Mouse (Mus musculus) lung, postnatal 36 days (tissue): ENCODE measurements around the gene F8a.
"Not testable (repeated sequence)": the region's sequence is repeated elsewhere in the genome, so short reads cannot be mapped to it uniquely, and the experiment has no call there.

Source experiments
- DNase-seq: peaks from one replicate; pipeline ENCODE4 v3.0.0; 2022; ENCODE audit warnings: mixed read lengths

F8a gene

DNA sequence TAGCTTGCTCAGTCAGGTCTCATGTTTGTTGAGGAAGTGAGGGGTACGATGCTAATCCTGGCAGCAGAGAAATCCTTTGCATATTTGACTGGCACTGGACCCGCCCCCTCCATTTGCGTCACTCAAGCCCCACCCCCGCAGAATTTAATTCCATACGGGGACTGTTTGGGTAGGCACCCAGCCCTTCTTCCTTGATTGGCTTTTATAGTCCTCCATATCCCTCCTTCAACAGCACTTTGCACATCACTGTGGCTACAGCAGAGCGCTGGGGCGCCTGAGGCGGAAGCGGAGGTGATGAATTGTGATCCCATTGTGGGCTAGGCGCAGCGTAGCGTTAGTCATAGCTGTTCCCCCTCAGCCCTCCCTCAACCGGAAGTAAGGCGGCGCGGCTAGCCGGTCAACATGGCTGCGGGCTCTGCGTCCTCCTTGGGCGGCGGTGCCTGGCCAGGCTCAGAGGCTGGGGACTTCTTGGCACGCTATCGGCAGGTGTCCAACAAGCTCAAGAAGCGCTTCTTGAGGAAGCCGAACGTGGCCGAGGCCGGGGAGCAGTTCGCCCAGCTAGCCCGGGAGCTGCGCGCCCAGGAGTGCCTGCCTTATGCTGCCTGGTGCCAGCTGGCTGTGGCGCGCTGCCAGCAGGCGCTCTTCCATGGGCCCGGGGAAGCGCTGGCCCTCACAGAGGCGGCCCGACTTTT is at the start of gene F8a:
Gene F8a, plus strand, starts transcription at position 378 of the 692 bp plus-strand sequence.
- DNase-seq = peak; percentile 87

DNA sequence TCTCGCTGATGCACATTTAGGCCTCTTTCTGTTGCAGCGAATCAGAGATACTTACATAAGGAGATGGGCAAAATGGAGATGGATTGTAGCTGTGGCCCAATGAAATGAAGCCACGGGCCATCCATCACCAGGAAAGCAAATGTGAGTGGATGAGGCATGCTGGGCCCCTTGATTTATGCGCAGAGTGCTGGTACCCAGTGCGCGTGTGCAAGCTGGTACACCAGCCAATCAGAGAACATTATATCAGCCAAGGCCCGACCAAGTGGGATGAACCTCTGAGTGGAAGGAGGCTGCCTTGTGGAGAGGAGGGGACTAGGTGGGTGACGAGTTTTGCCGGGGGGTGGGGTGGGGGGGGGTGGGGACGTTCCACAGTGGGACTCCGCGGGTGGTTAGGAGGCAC is 36.2 kb upstream of the F8a start, which contains the start of gene Xlr3b:
Gene Xlr3b, plus strand, starts transcription at position 274 of the 400 bp plus-strand sequence.
- peak; percentile 4 for DNase-seq

DNA sequence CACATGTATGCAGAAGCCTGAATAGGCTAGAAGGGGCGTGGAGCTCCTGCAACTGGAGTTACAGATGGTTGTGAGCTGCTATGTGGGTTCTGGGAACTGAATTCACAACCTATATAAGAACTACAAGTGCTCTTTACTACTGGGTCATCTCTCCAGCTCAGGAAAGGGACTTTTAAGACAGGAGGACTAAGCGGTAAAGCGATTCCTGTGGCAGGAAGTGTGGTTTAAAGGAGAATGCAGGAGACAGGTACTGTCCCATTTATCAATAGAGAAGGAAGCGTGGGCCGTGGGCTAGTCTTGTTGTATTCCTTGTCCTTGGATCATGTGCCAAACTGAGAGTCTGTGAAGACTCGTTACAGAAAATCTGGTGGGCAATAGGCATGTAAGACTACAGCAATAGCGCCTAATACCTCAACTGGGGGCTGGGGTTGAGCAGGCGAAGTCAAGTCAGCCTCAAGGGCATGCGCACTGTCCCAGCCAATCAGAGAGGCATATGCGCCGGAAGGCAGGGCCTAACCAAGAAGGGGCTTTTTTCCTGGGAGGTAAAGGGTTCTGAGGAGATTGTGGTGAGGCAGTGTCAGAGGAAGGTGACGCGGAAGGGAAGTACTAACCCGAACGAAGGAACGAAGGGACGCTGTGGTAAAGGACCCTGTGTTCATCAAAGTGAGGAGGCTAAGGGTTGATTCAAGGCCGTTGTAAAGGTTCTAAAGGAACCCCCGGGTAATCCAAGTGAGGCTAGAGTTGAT is 14.1 kb upstream of the F8a start, which contains the start of gene Xlr4b:
Gene Xlr4b, plus strand, starts transcription at position 515 of the 746 bp plus-strand sequence.
- DNase-seq = not testable (repeated sequence)

- no peak for DNase-seq
These were observed 2.7 kb upstream of the F8a start for GRCm38 (mm10) chrX:73225365-73225764.

DNA sequence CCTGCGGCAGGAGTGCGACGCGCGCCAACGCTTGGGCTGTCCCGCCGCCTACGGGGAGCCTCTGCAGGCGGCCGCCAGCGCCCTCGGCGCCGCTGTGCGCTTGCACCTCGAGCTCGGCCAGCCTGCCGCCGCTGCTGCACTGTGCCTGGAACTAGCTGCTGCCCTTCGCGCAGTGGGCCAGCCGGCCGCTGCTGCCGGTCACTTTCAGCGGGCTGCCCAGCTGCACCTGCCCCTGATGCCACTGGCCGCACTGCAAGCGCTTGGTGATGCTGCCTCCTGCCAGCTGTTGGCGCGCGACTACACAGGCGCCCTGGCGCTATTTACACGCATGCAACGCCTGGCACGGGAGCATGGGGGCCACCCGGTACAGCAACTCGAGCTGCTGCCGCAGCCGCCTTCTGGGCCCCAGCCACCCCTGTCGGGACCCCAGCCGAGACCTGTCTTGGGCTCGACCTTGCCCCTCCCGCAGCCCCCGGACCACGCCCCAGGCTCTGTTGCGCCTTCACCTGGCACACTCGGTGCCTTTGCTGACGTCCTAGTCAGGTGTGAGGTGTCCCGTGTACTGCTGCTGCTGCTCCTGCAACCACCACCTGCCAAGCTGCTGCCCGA is 619 bp downstream of the F8a start:
- DNase-seq = peak; percentile 58

- DNase-seq = no peak
These were observed 1.2 kb downstream of the F8a start for GRCm38 (mm10) chrX:73229288-73229687.

GRCm38 (mm10) chrX:73242821-73243325 is 14.8 kb downstream of the F8a start, which contains the start of gene Xlr4c:
TSS of gene Xlr4c (minus strand) at chrX:73243130.
- DNase-seq = not testable (repeated sequence)

- DNase-seq = not testable (repeated sequence)
These were observed 34.3 kb downstream of the F8a start for GRCm38 (mm10) chrX:73262428-73262827.

- DNase-seq = not testable (repeated sequence)
These were observed 37.2 kb downstream of the F8a start, which contains the start of gene Xlr3c for GRCm38 (mm10) chrX:73265270-73265669. TSS of gene Xlr3c (minus strand) at chrX:73265390.
